Mouse (Mus musculus) embryonic fibroblast, embryonic 13.5 days (primary cell): Measurements from ENCODE around the gene Oxsr1.

Experiments
- CTCF ChIP-seq: IDR thresholded peaks from 2 replicates; pipeline ENCODE4 v1.5.1; 2011; ENCODE audit warnings: mild to moderate bottlenecking, control low read depth, low read length, moderate library complexity, borderline replicate concordance; ENCODE audit not compliant: insufficient read depth
- POLR2A ChIP-seq: IDR thresholded peaks from 2 replicates; pipeline ENCODE4 v1.6.1; 2011; ENCODE audit warnings: low read depth, mild to moderate bottlenecking, control low read depth, low read length, moderate library complexity

GRCm38 (mm10) chr9:119363229-119363628 is 41.0 kb upstream of the Oxsr1 start:
- TF ChIP-seq CTCF (no peak), POLR2A (no peak)
